Mouse (Mus musculus) MEL (cell line): ENCODE results near the gene Spaca6.
A peak's percentile ranks its signal among the peaks of the same experiment; 100 is the strongest.

Source experiments
- BHLHE40 ChIP-seq: IDR thresholded peaks from 2 replicates; pipeline ENCODE4 v1.6.1; 2012; ENCODE audit warnings: low read depth, mild to moderate bottlenecking, inconsistent platforms, low read length, improper control_type of control experiment, borderline replicate concordance
- CTCF ChIP-seq, 3 experiments: IDR thresholded peaks in 2 of 3; conservative IDR thresholded peaks in 1 of 3; 2 replicates each; pipeline ENCODE4 v1.5.1; 2011 to 2012; ENCODE audit warnings: low read length in 3 of 3, low read depth in 2 of 3, mild to moderate bottlenecking in 2 of 3, improper control_type of control experiment in 1 of 3, inconsistent platforms in 1 of 3, mixed read lengths in 1 of 3, moderate library complexity in 1 of 3; ENCODE audit not compliant: control insufficient read depth in 1 of 3, insufficient read depth in 1 of 3, poor library complexity in 1 of 3, severe bottlenecking in 1 of 3
- EP300 ChIP-seq, 2 experiments: IDR thresholded peaks; 2 replicates each; pipeline ENCODE4 v1.6.1; 2011; ENCODE audit warnings: improper control_type of control experiment in 2 of 2, low read length in 2 of 2, low read depth in 1 of 2, mild to moderate bottlenecking in 1 of 2
- GATA1 ChIP-seq: IDR thresholded peaks from 2 replicates; pipeline ENCODE4 v1.6.1; 2011; ENCODE audit warnings: low read depth, low read length, improper control_type of control experiment
- MEF2A ChIP-seq: IDR thresholded peaks from 2 replicates; pipeline ENCODE4 v1.6.1; 2014; ENCODE audit warnings: low read depth, mild to moderate bottlenecking, inconsistent platforms, low read length, improper control_type of control experiment; ENCODE audit not compliant: poor library complexity, insufficient replicate concordance, severe bottlenecking; ENCODE audit errors: extremely low read depth
- NRF1 ChIP-seq: IDR thresholded peaks from 2 replicates; pipeline ENCODE4 v1.6.1; 2014; ENCODE audit warnings: low read depth, mild to moderate bottlenecking, inconsistent platforms, low read length, improper control_type of control experiment, moderate library complexity; ENCODE audit not compliant: poor library complexity, insufficient read depth, severe bottlenecking
- POLR2A ChIP-seq, 2 experiments: IDR thresholded peaks; 2 replicates each; pipeline ENCODE4 v1.6.1; 2011 to 2012; ENCODE audit warnings: low read length in 2 of 2, mild to moderate bottlenecking in 2 of 2, control low read depth in 1 of 2, improper control_type of control experiment in 1 of 2, low read depth in 1 of 2, moderate library complexity in 1 of 2; ENCODE audit not compliant: control insufficient read depth in 1 of 2, insufficient read depth in 1 of 2, poor library complexity in 1 of 2
- SIN3A ChIP-seq: IDR thresholded peaks from 2 replicates; pipeline ENCODE4 v1.6.1; 2012; ENCODE audit warnings: low read length, improper control_type of control experiment, inconsistent platforms
- TCF12 ChIP-seq: IDR thresholded peaks from 2 replicates; pipeline ENCODE4 v1.6.1; 2014; ENCODE audit warnings: low read depth, mild to moderate bottlenecking, inconsistent platforms, low read length, improper control_type of control experiment, moderate library complexity
- ZNF384 ChIP-seq: IDR thresholded peaks from 2 replicates; pipeline ENCODE4 v1.6.1; 2012; ENCODE audit warnings: low read depth, mild to moderate bottlenecking, inconsistent platforms, low read length, improper control_type of control experiment

DNA sequence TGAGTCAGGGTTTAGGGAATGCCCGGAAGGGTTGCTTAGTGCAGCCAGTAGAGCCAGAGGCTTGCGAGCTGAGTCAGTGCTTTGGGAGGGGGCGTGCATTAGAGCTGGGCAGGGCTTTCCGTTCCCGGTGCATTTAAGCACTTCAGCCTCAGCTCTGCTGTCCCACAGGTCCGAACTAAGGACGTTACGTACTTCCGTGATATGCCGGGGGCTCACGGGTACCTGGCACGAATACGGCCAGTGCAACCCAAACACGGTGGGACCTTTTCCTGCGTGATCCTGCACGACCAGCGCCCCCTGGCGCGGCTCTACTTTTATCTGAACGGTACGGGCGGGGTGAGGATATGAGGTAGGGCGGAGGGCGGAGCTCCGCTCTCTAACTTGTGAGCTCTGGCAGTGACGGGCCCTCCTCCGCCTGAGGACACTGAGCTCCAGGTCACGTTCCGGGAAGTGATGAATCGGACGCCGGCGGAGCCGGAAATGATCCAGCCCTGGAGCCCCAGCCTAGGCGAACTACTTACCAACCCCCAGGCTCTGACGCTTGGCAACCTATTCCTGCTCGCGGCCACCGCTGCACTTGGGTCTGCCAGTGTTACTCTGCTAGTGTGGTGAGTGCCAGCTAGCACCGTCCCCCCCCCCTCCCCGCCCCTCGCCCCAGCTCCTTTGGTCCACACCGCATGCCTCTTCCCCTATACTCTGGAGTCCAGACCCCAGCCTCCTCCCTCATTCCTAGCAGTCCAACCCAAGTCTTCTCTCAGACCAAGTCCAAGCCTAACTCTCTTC, 11.2 kb downstream of the Spaca6 start:
- TF ChIP-seq CTCF (IDR thresholded peaks at IDR 0.05 in 2 of 3, conservative IDR thresholded peaks at IDR 0.05 in 1 of 3; ENCODE audit: control insufficient read depth in 1 of 3, insufficient read depth in 1 of 3, low read depth in 2 of 3, low read length in 3 of 3, poor library complexity in 1 of 3, severe bottlenecking in 1 of 3) (peak; percentile 59 to 80 (median 77)), ZNF384 (no peak), GATA1 (no peak), SIN3A (peak; percentile 71; the same call in 1 of the 2 replicates), POLR2A (IDR thresholded peaks at IDR 0.05; ENCODE audit: control insufficient read depth in 1 of 2, insufficient read depth in 1 of 2, low read depth in 1 of 2, low read length in 2 of 2, poor library complexity in 1 of 2) (peak; percentile 48 to 90; a peak in 3 of 4 replicates), MEF2A (no peak), TCF12 (no peak), BHLHE40 (peak; percentile 95), EP300 (IDR thresholded peaks at IDR 0.05; ENCODE audit: low read depth in 1 of 2, low read length in 2 of 2) (no peak), NRF1 (no peak)
